Mouse (Mus musculus): ENCODE results near the gene Rsc1a1. TPM values are rescaled to one million over a fixed set of nuclear protein-coding genes. Genes with fewer than 3 reads are reported as not detected.

Rsc1a1 gene
- total and polyA plus RNA-seq, 3 experiments, result 7.7 TPM; not detected in 2

GRCm38 (mm10) chr4:141643118-141643855 is 42.1 kb downstream of the Rsc1a1 start:
- no peaks in the 10 kb centered on the region; a peak in 1 of 4 replicates for H3K36me3 ChIP-seq (ENCODE audit: control insufficient read depth in 1 of 2, insufficient read depth in 2 of 2, low read length in 2 of 2)
- no peak for TF ChIP-seq NELFE (IDR thresholded peaks at IDR 0.05; ENCODE audit: low read depth, low read length)
- TF ChIP-seq MEF2A (IDR thresholded peaks at IDR 0.05; ENCODE audit: extremely low read depth, insufficient replicate concordance, low read depth, low read length, poor library complexity, severe bottlenecking), result no peak
- no peak for TF ChIP-seq POLR2A (IDR thresholded peaks at IDR 0.05; ENCODE audit: control insufficient read depth in 1 of 2, insufficient read depth in 1 of 2, low read depth in 1 of 2, low read length in 2 of 2, poor library complexity in 1 of 2)
- TF ChIP-seq GABPA (IDR thresholded peaks at IDR 0.05; ENCODE audit: low read depth, low read length), result no peak
- no peak for TF ChIP-seq RAD21 (IDR thresholded peaks at IDR 0.05; ENCODE audit: low read depth, low read length)
- no peak for TF ChIP-seq MAFK (IDR thresholded peaks at IDR 0.05; ENCODE audit: borderline replicate concordance, low read depth, low read length)
- no peak for TF ChIP-seq SIN3A (IDR thresholded peaks at IDR 0.05; ENCODE audit: low read length)
- TF ChIP-seq ZC3H11A (IDR thresholded peaks at IDR 0.05; ENCODE audit: low read depth, low read length), result no peak
- TF ChIP-seq SMC3 (IDR thresholded peaks at IDR 0.05; ENCODE audit: low read depth, low read length), result no peak
- no peak for TF ChIP-seq KAT2A (conservative IDR thresholded peaks at IDR 0.05; ENCODE audit: low read depth, low read length)
- TF ChIP-seq E2F4 (IDR thresholded peaks at IDR 0.05; ENCODE audit: borderline replicate concordance, low read depth, low read length), result no peak
- H3K79me2 ChIP-seq (ENCODE audit: control insufficient read depth, insufficient read depth, low read length, poor library complexity), result no peaks in the 10 kb centered on the region
- no peak overlapping the region for H3K27ac ChIP-seq (ENCODE audit: control insufficient read depth, low read depth, low read length)
- H3K9me3 ChIP-seq (replicated peaks; ENCODE audit: insufficient read depth, low read length), result no peaks in the 10 kb centered on the region
- H3K9ac ChIP-seq (ENCODE audit: control insufficient read depth, low read depth, low read length, poor library complexity, severe bottlenecking), result no peak overlapping the region
- no peak overlapping the region for H3K4me3 ChIP-seq (ENCODE audit: control insufficient read depth in 1 of 2, insufficient read depth in 1 of 2, low read depth in 2 of 2, low read length in 2 of 2)
- H3K27me3 ChIP-seq (ENCODE audit: control insufficient read depth in 1 of 2, insufficient read depth in 2 of 2, low read length in 2 of 2), result no peaks in the 10 kb centered on the region
- no peaks in the 10 kb centered on the region for H3K4me1 ChIP-seq (ENCODE audit: control insufficient read depth in 1 of 2, insufficient read depth in 2 of 2, low read length in 2 of 2)
- DNase-seq (ENCODE audit: low read depth, low spot score), result no peak

- DNase-seq (ENCODE audit: low read depth, low spot score), result no peak
- Histone ChIP-seq H3K27ac (ENCODE audit: control insufficient read depth, low read depth, low read length) (no peak overlapping the region), H3K4me3 (ENCODE audit: control insufficient read depth in 1 of 2, insufficient read depth in 1 of 2, low read depth in 2 of 2, low read length in 2 of 2) (no peak overlapping the region), H3K36me3 (ENCODE audit: control insufficient read depth in 1 of 2, insufficient read depth in 2 of 2, low read length in 2 of 2) (no peaks in the 10 kb centered on the region; a peak in 1 of 4 replicates), H3K27me3 (ENCODE audit: control insufficient read depth in 1 of 2, insufficient read depth in 2 of 2, low read length in 2 of 2) (no peaks in the 10 kb centered on the region), H3K9ac (ENCODE audit: control insufficient read depth, low read depth, low read length, poor library complexity, severe bottlenecking) (no peak overlapping the region), H3K9me3 (replicated peaks; ENCODE audit: insufficient read depth, low read length) (no peaks in the 10 kb centered on the region), H3K79me2 (ENCODE audit: control insufficient read depth, insufficient read depth, low read length, poor library complexity) (no peaks in the 10 kb centered on the region), H3K4me1 (ENCODE audit: control insufficient read depth in 1 of 2, insufficient read depth in 2 of 2, low read length in 2 of 2) (no peaks in the 10 kb centered on the region)
- TF ChIP-seq CTCF (IDR thresholded peaks at IDR 0.05 in 2 of 3, conservative IDR thresholded peaks at IDR 0.05 in 1 of 3; ENCODE audit: control insufficient read depth in 1 of 3, insufficient read depth in 1 of 3, low read depth in 2 of 3, low read length in 3 of 3, poor library complexity in 1 of 3, severe bottlenecking in 1 of 3), result no peak
- TF ChIP-seq POLR2A (IDR thresholded peaks at IDR 0.05; ENCODE audit: control insufficient read depth in 1 of 2, insufficient read depth in 1 of 2, low read depth in 1 of 2, low read length in 2 of 2, poor library complexity in 1 of 2), result no peak
- no peak for TF ChIP-seq SIN3A (IDR thresholded peaks at IDR 0.05; ENCODE audit: low read length)
- no peak for TF ChIP-seq RAD21 (IDR thresholded peaks at IDR 0.05; ENCODE audit: low read depth, low read length)
- no peak for TF ChIP-seq MAZ (IDR thresholded peaks at IDR 0.05; ENCODE audit: low read depth, low read length)
- TF ChIP-seq MAX (IDR thresholded peaks at IDR 0.05; ENCODE audit: low read length), result no peak
- no peak for TF ChIP-seq CHD2 (IDR thresholded peaks at IDR 0.05; ENCODE audit: low read length)
- no peak for TF ChIP-seq NELFE (IDR thresholded peaks at IDR 0.05; ENCODE audit: low read depth, low read length)
- no peak for TF ChIP-seq TBP (IDR thresholded peaks at IDR 0.05; ENCODE audit: low read depth, low read length)
- TF ChIP-seq ELF1 (IDR thresholded peaks at IDR 0.05; ENCODE audit: low read depth, low read length), result no peak
- no peak for TF ChIP-seq TAL1 (IDR thresholded peaks at IDR 0.05; ENCODE audit: low read length)
- no peak for TF ChIP-seq ZKSCAN1 (IDR thresholded peaks at IDR 0.05; ENCODE audit: low read depth, low read length)
- TF ChIP-seq EP300 (IDR thresholded peaks at IDR 0.05; ENCODE audit: low read depth in 1 of 2, low read length in 2 of 2), result no peak
- TF ChIP-seq ZC3H11A (IDR thresholded peaks at IDR 0.05; ENCODE audit: low read depth, low read length), result no peak
These were observed 43.2 kb downstream of the Rsc1a1 start for GRCm38 (mm10) chr4:141641961-141642811.
